Comparison of ENCODE assay signal across 9 mouse cellular contexts in genomic region chr16:92609006-92609716, GRCm38 (mm10).
DNase-seq lines count a peak whose midpoint lies in the region; ATAC-seq and TF ChIP-seq lines count a peak whose summit lies in the region.
"Had no signal": no experiment of that assay in that cellular context is flagged by ENCODE, and none has a peak within 500 bp of the region (broad histone marks: within the 10 kb centered on the region; RNA-seq: fewer than 3 reads in every experiment).

No protein-coding gene starts in this region.

- ATAC-seq in embryonic facial prominence, embryonic 14.5 days (ENCODE audit: low read depth): peak; percentile 38
- ATAC-seq in kidney, embryonic 15.5 days (replicated peaks; ENCODE audit: low FRiP score): peak; percentile 54; the same call in 1 of the 2 replicates

- intact Hi-C loops in gastrocnemius, adult 2 months (cut with DNase I): no loop called here

- WGBS in embryonic facial prominence, embryonic 14.5 days: 16% methylated on average over 8 of the region's 8 CpGs
- 4% methylated on average over 8 of the region's 8 CpGs for WGBS in kidney, embryonic 15.5 days

- TF ChIP-seq CTCF in gastrocnemius, adult 2 months (IDR thresholded peaks at IDR 0.05): no peak

- H3K27me3 ChIP-seq in embryonic facial prominence, embryonic 14.5 days (replicated peaks; ENCODE audit: control insufficient read depth, insufficient read depth, low read length): no peaks in the 10 kb centered on the region
- peaks cover 40% of the 10 kb centered on the region for H3K27me3 ChIP-seq in kidney, embryonic 15.5 days

- peaks cover 20% of the 10 kb centered on the region for H3K4me1 ChIP-seq in embryonic facial prominence, embryonic 14.5 days (ENCODE audit: control insufficient read depth, insufficient read depth, low read length)
- H3K4me1 ChIP-seq in kidney, embryonic 15.5 days: peaks cover 47% of the 10 kb centered on the region

- H3K36me3 ChIP-seq in embryonic facial prominence, embryonic 14.5 days (ENCODE audit: control insufficient read depth, insufficient read depth, low read length): peaks cover 7% of the 10 kb centered on the region; the same call in 1 of the 2 replicates
- no peaks in the 10 kb centered on the region for H3K36me3 ChIP-seq in kidney, embryonic 15.5 days

- no peak overlapping the region for H3K9ac ChIP-seq in embryonic facial prominence, embryonic 14.5 days (ENCODE audit: low read depth, low read length)
- H3K9ac ChIP-seq in kidney, embryonic 15.5 days: no peak overlapping the region

- no peak overlapping the region for H3K4me2 ChIP-seq in embryonic facial prominence, embryonic 14.5 days (ENCODE audit: low read depth, low read length)
- H3K4me2 ChIP-seq in kidney, embryonic 15.5 days: peak overlapping the region; percentile 7

- H3K27ac ChIP-seq in gastrocnemius, adult 2 months: peak overlapping the region; percentile 77
- H3K27ac ChIP-seq in embryonic facial prominence, embryonic 14.5 days (replicated peaks; ENCODE audit: low read depth, low read length): peak overlapping the region; percentile 49; the same call in 1 of the 2 replicates
- H3K27ac ChIP-seq in kidney, embryonic 15.5 days: no peak overlapping the region

- DNase-seq in gastrocnemius, adult 2 months: peak; percentile 69
- no peak for DNase-seq in gastrocnemius, postnatal 4 days (ENCODE audit: low spot score in 2 of 2)
- peak; percentile 32 for DNase-seq in embryonic facial prominence, embryonic 14.5 days (ENCODE audit: low spot score)
- peak; percentile 41 for DNase-seq in neural tube, embryonic 10.5 days (ENCODE audit: extremely low spot score, low spot score)
- DNase-seq in frontal cortex, postnatal 25 days (ENCODE audit: low spot score in 2 of 2): no peak
- DNase-seq in layer of hippocampus, adult 11-12 months (ENCODE audit: low spot score): no peak
- DNase-seq in adrenal gland, postnatal 36 days: no peak
- DNase-seq: layer of hippocampus, adult 9-11 months had no signal

- no peaks in the 10 kb centered on the region for H3K9me3 ChIP-seq in embryonic facial prominence, embryonic 14.5 days (ENCODE audit: control insufficient read depth, low read length)
- H3K9me3 ChIP-seq in kidney, embryonic 15.5 days (replicated peaks): no peaks in the 10 kb centered on the region

- peak overlapping the region; percentile 15; the same call in 1 of the 2 replicates for H3K4me3 ChIP-seq in gastrocnemius, adult 2 months
- no peak overlapping the region for H3K4me3 ChIP-seq in embryonic facial prominence, embryonic 14.5 days (ENCODE audit: low read depth, low read length)
- H3K4me3 ChIP-seq in kidney, embryonic 15.5 days (replicated peaks): no peak overlapping the region

Comparison
In these comparisons a context has a peak if more than half of its experiments do, and no peak if none do; other contexts are left out.
1. DNase-seq: peak in gastrocnemius, adult 2 months (single experiment), embryonic facial prominence, embryonic 14.5 days (single experiment) and neural tube, embryonic 10.5 days (single experiment); none in gastrocnemius, postnatal 4 days (0 of 2), frontal cortex, postnatal 25 days (0 of 2), layer of hippocampus, adult 11-12 months (single experiment) and adrenal gland, postnatal 36 days (0 of 2).